Mouse (Mus musculus) forebrain, postnatal 0 days (tissue): ENCODE data around the gene Fam110a. TPM values are rescaled to one million over a fixed set of nuclear protein-coding genes. Genes with fewer than 3 reads are reported as not detected.
A peak's percentile ranks its signal among the peaks of the same experiment; 100 is the strongest.

Source experiments
- ATAC-seq: fragments of 200-750 bp; cut with Nextera tagmentation; 2 replicates; pipeline ENCODE4 v1.8.0; 2017; ENCODE audit warnings: mild to moderate bottlenecking, moderate library complexity
- DNase-seq: peaks from one replicate; pipeline ENCODE4 v3.0.0-alpha.2; 2015
- H3K27ac ChIP-seq: fragments of 300-500 bp; sonication (generic); 2 replicates; pipeline ENCODE4 v1.5.1; 2014; ENCODE audit warnings: low read depth, mild to moderate bottlenecking, antibody characterized with exemption, low read length, moderate library complexity, mixed read lengths
- H3K27me3 ChIP-seq: fragments of 300-500 bp; sonication (generic); 2 replicates; pipeline ENCODE4 v1.6.1; 2014; ENCODE audit warnings: mild to moderate bottlenecking, low read length, mixed read lengths; ENCODE audit not compliant: insufficient read depth
- H3K36me3 ChIP-seq: fragments of 300-500 bp; sonication (generic); 2 replicates; pipeline ENCODE4 v1.6.1; 2014; ENCODE audit warnings: mild to moderate bottlenecking, moderate library complexity; ENCODE audit not compliant: insufficient read depth
- H3K4me1 ChIP-seq: fragments of 300-500 bp; sonication (generic); 2 replicates; pipeline ENCODE4 v1.6.1; 2014; ENCODE audit warnings: antibody characterized with exemption; ENCODE audit not compliant: insufficient read depth
- H3K4me2 ChIP-seq: fragments of 300-500 bp; sonication (generic); 2 replicates; pipeline ENCODE4 v1.6.1; 2014; ENCODE audit warnings: low read depth, mild to moderate bottlenecking, moderate library complexity
- H3K4me3 ChIP-seq: fragments of 300-500 bp; sonication (generic); 2 replicates; pipeline ENCODE4 v1.5.1; 2014; ENCODE audit warnings: low read depth, low read length, mixed read lengths
- H3K9ac ChIP-seq: fragments of 300-500 bp; sonication (generic); 2 replicates; pipeline ENCODE4 v1.6.1; 2014; ENCODE audit warnings: mild to moderate bottlenecking
- H3K9me3 ChIP-seq: fragments of 300-500 bp; sonication (generic); 2 replicates; pipeline ENCODE4 v1.6.1; 2016; ENCODE audit warnings: low read length
- CTCF ChIP-seq: sonication (generic); IDR thresholded peaks from 2 replicates; pipeline ENCODE4 v1.5.1; 2016; ENCODE audit warnings: antibody characterized with exemption, control low read depth, low read depth
- WGBS: fragments of 180-500 bp; shearing (Covaris S2); extraction: QIAGEN DNeasy Blood & Tissue Kit; methylation state at CpG from one replicate; pipeline ENCODE4 v1.1.7; 2014; 5-methylcytosine and 5-hydroxymethylcytosine counted together
- polyA plus RNA-seq: library from polyadenylated mRNA; unstranded; fragments of >200 nt; fragmentation: Nextera tagmentation; extraction: Ambion mirVana; gene quantifications from 2 replicates; pipeline ENCODE4 v1.2.1, GENCODE M21; 2015
- total RNA-seq: library from RNA; depleted of rRNA; stranded (reverse); fragments of >200 nt; gene quantifications from 2 replicates; pipeline ENCODE4 v1.2.3, GENCODE M21; 2014

Fam110a gene
- total and polyA plus RNA-seq, 2 experiments from 2014 or later, result 24.3 to 47.7 TPM

DNA sequence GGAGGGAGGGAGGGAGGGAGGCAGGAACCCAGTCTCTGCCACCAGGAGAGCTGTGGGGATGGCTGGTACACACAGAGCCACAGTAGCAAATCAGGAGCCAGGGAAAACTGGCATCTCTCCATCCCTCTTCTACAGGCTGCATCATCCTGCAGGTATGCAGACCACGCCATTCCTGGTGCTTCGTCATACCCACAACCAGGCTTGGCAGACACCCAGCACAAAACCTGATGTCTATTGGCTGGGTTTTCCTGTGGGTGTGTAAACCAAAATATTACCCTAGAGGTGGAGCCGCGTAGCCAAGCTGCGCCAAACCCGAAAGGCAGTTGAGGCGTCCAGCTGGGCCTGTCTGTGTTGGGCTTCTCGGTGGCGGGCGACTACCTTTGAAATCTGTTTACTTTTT, 17.5 kb downstream of the Fam110a start:
- no peak overlapping the region for H3K4me2 ChIP-seq
- peaks cover 10% of the 10 kb centered on the region; the same call in 1 of the 2 replicates for H3K4me1 ChIP-seq
- H3K9ac ChIP-seq, result no peak overlapping the region
- H3K4me3 ChIP-seq, result no peak overlapping the region
- H3K27ac ChIP-seq, result no peak overlapping the region
- H3K27me3 ChIP-seq, result no peaks in the 10 kb centered on the region
- no peaks in the 10 kb centered on the region for H3K9me3 ChIP-seq
- no peak for TF ChIP-seq CTCF
- peak; percentile 67 for DNase-seq
- ATAC-seq, result peak; percentile 60
- no peaks in the 10 kb centered on the region for H3K36me3 ChIP-seq
- 26% methylated on average over 10 of the region's 10 CpGs for WGBS

GRCm38 (mm10) chr2:151961284-151962196, 18.5 kb downstream of the Fam110a start:
- no peaks in the 10 kb centered on the region for H3K9me3 ChIP-seq
- DNase-seq (peak; percentile 50), ATAC-seq (peak; percentile 50)
- no peaks in the 10 kb centered on the region for H3K27me3 ChIP-seq
- H3K4me3 ChIP-seq, result no peak overlapping the region
- 0 out of 2 replicates have a peak, but pooled peaks cover 6% of the 10 kb centered on the region for H3K4me1 ChIP-seq
- H3K9ac ChIP-seq, result no peak overlapping the region
- H3K36me3 ChIP-seq, result no peaks in the 10 kb centered on the region
- no peak for TF ChIP-seq CTCF
- WGBS, result 43% methylated on average over 9 of the region's 9 CpGs
- no peak overlapping the region for H3K4me2 ChIP-seq
- no peak overlapping the region for H3K27ac ChIP-seq

DNA sequence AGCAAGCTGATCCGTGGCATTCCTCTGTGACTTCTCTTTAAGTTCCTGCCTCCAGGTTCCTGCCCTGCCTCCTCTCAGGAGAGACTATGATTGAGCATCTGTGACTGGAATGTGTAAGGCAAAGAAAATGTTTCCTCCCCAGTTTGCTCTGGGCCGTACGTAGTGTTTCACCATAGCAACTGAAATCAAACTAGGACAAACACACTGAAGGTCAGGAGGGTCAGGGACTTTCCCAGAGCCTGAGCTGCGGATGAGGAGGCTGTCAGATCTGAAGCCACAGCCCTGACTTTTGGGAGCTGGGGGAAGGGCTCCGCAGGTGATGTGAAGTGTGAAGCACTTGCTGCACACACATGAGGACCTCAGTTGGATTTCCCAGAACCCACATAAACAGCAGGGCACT, 20.7 kb downstream of the Fam110a start:
- H3K4me3 ChIP-seq, result no peak overlapping the region
- H3K27ac ChIP-seq, result no peak overlapping the region
- no peak overlapping the region for H3K4me2 ChIP-seq
- no peak for ATAC-seq
- no peak for TF ChIP-seq CTCF
- 0 out of 2 replicates have a peak, but pooled peaks cover 6% of the 10 kb centered on the region for H3K4me1 ChIP-seq
- H3K36me3 ChIP-seq, result no peaks in the 10 kb centered on the region
- no peak for DNase-seq
- H3K9ac ChIP-seq, result no peak overlapping the region
- 53% methylated on average over 5 of the region's 5 CpGs for WGBS
- no peaks in the 10 kb centered on the region for H3K27me3 ChIP-seq
- H3K9me3 ChIP-seq, result no peaks in the 10 kb centered on the region

DNA sequence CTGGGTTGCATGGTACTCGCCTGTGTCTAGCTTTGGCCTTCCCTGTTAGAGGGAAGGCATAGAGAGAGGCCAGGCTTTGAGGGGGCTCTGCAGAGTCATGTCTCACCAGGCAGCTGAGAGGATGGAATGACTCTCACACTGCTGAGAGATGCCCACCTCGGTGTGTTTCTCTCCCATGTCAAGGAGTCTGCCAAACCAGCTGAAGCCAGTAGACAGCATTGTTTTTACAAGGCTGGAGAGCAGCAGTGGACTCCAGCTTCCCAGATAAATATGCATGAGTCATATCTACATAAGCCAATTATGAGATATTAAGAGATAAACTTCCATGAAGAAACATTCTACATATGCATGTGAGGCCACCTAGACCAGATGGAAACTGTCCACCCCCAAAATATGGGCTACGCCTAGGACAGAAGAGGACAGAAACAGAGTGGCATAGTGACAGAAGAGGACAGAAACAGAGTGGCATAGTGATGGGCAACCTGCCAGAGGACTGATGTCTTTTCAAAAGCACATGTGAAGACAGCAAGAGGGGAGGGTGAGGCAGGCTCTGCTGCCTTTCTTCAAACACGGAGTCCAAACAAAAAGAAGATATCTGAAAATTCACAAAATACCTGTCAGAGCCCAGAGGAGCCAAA, 23.4 kb downstream of the Fam110a start:
- 50% methylated on average over 4 of the region's 4 CpGs for WGBS
- DNase-seq (no peak), ATAC-seq (peak; percentile 12; the same call in 1 of the 2 replicates)
- Histone ChIP-seq H3K27me3 (no peaks in the 10 kb centered on the region), H3K27ac (no peak overlapping the region), H3K4me3 (no peak overlapping the region), H3K9me3 (no peaks in the 10 kb centered on the region), H3K4me1 (0 out of 2 replicates have a peak, but pooled peaks cover 2% of the 10 kb centered on the region), H3K9ac (no peak overlapping the region), H3K36me3 (no peaks in the 10 kb centered on the region), H3K4me2 (no peak overlapping the region)
- TF ChIP-seq CTCF, result no peak

- Histone ChIP-seq H3K9me3 (no peaks in the 10 kb centered on the region), H3K27ac (no peak overlapping the region), H3K27me3 (no peaks in the 10 kb centered on the region), H3K36me3 (no peaks in the 10 kb centered on the region), H3K9ac (no peak overlapping the region), H3K4me2 (no peak overlapping the region), H3K4me1 (no peaks in the 10 kb centered on the region; the same call in 1 of the 2 replicates), H3K4me3 (no peak overlapping the region)
- TF ChIP-seq CTCF, result no peak
- 87% methylated on average over 8 of the region's 8 CpGs for WGBS
- ATAC-seq (no peak), DNase-seq (no peak)
Observed at GRCm38 (mm10) chr2:151953665-151954064, 26.4 kb downstream of the Fam110a start.

- 36% methylated on average over 2 of the region's 2 CpGs for WGBS
- TF ChIP-seq CTCF, result no peak
- peak; percentile 65 for DNase-seq
- Histone ChIP-seq H3K4me2 (no peak overlapping the region), H3K36me3 (no peaks in the 10 kb centered on the region), H3K27me3 (no peaks in the 10 kb centered on the region), H3K9ac (no peak overlapping the region), H3K27ac (peak overlapping the region; percentile 62; the same call in 1 of the 2 replicates), H3K9me3 (no peaks in the 10 kb centered on the region), H3K4me1 (no peaks in the 10 kb centered on the region; the same call in 1 of the 2 replicates), H3K4me3 (no peak overlapping the region)
- peak; percentile 95 for ATAC-seq
Observed at GRCm38 (mm10) chr2:151949082-151949774, 30.8 kb downstream of the Fam110a start.
